Mouse (Mus musculus): ENCODE results near the gene Nmur1.
"Not testable (repeated sequence)": the region's sequence is repeated elsewhere in the genome, so short reads cannot be mapped to it uniquely, and the experiment has no call there.

The Nmur1 gene

GRCm38 (mm10) chr1:86358906-86359797 is 66.9 kb downstream of the Nmur1 start, which contains the start of gene Ncl:
TSS of gene Ncl (minus strand) at chr1:86359400.
- DNase-seq (ENCODE audit: low spot score): peak; percentile 98

- DNase-seq (ENCODE audit: low spot score): no peak
These were observed 67.7 kb downstream of the Nmur1 start for GRCm38 (mm10) chr1:86358229-86358905.

GRCm38 (mm10) chr1:86354186-86354585 is 71.8 kb downstream of the Nmur1 start:
- DNase-seq (ENCODE audit: low spot score): no peak

- DNase-seq (ENCODE audit: low spot score): no peak
These were observed 75.5 kb downstream of the Nmur1 start for GRCm38 (mm10) chr1:86350576-86350975.

GRCm38 (mm10) chr1:86349696-86350095 is 76.3 kb downstream of the Nmur1 start:
- DNase-seq (ENCODE audit: low spot score): no peak

GRCm38 (mm10) chr1:86349201-86349600 is 76.8 kb downstream of the Nmur1 start:
- DNase-seq (ENCODE audit: low spot score): no peak

- no peak for DNase-seq (ENCODE audit: low spot score)
These were observed 77.2 kb downstream of the Nmur1 start for GRCm38 (mm10) chr1:86348801-86349200.

- no peak for DNase-seq (ENCODE audit: low spot score)
These were observed 77.9 kb downstream of the Nmur1 start for GRCm38 (mm10) chr1:86348083-86348482.

GRCm38 (mm10) chr1:86347716-86348045 is 78.3 kb downstream of the Nmur1 start:
- DNase-seq (ENCODE audit: low spot score): no peak

- DNase-seq (ENCODE audit: low spot score): no peak
These were observed 78.9 kb downstream of the Nmur1 start for GRCm38 (mm10) chr1:86346851-86347715.

GRCm38 (mm10) chr1:86345956-86346355 is 80.1 kb downstream of the Nmur1 start:
- no peak for DNase-seq (ENCODE audit: low spot score)

- no peak for DNase-seq (ENCODE audit: low spot score)
These were observed 81.0 kb downstream of the Nmur1 start for GRCm38 (mm10) chr1:86345069-86345468.

GRCm38 (mm10) chr1:86343969-86344861 is 81.8 kb downstream of the Nmur1 start:
- no peak for DNase-seq (ENCODE audit: low spot score)

- DNase-seq (ENCODE audit: low spot score): no peak
These were observed 82.9 kb downstream of the Nmur1 start for GRCm38 (mm10) chr1:86343087-86343645.

- no peak for DNase-seq (ENCODE audit: low spot score)
These were observed 83.7 kb downstream of the Nmur1 start for GRCm38 (mm10) chr1:86342371-86342770.

- DNase-seq (ENCODE audit: low spot score): not testable (repeated sequence)
These were observed 84.9 kb downstream of the Nmur1 start for GRCm38 (mm10) chr1:86341096-86341495.

GRCm38 (mm10) chr1:86339156-86339812 is 86.7 kb downstream of the Nmur1 start:
- DNase-seq (ENCODE audit: low spot score): peak; percentile 84

- peak; percentile 12 for DNase-seq (ENCODE audit: low spot score)
These were observed 89.7 kb downstream of the Nmur1 start for GRCm38 (mm10) chr1:86336330-86336729.

All from urinary bladder, postnatal 14 days (tissue).